Mouse (Mus musculus) limb, embryonic 10.5 days (tissue): Measurements from ENCODE around the gene Mreg. TPM values are rescaled to one million over a fixed set of nuclear protein-coding genes. Genes with fewer than 3 reads are reported as not detected.

Experiments
- DNase-seq: peaks from one replicate; pipeline ENCODE4 v3.0.0-alpha.2; 2017; ENCODE audit warnings: low spot score
- H3K27ac ChIP-seq: fragments of 300-500 bp; sonication (generic); 2 replicates; pipeline ENCODE4 v1.5.1; 2016; ENCODE audit warnings: mild to moderate bottlenecking
- H3K27me3 ChIP-seq: fragments of 300-500 bp; sonication (generic); 2 replicates; pipeline ENCODE4 v1.6.1; 2016; ENCODE audit warnings: low read depth, mild to moderate bottlenecking; ENCODE audit not compliant: poor library complexity, severe bottlenecking
- H3K36me3 ChIP-seq: fragments of 300-500 bp; sonication (generic); 2 replicates; pipeline ENCODE4 v1.6.1; 2016; ENCODE audit warnings: mild to moderate bottlenecking, moderate library complexity
- H3K4me1 ChIP-seq: fragments of 300-500 bp; sonication (generic); 2 replicates; pipeline ENCODE4 v1.6.1; 2016
- H3K4me3 ChIP-seq: fragments of 300-500 bp; sonication (generic); 2 replicates; pipeline ENCODE4 v1.5.1; 2016; ENCODE audit warnings: mild to moderate bottlenecking, moderate library complexity
- H3K9me3 ChIP-seq: fragments of 300-500 bp; sonication (generic); replicated peaks from 2 replicates; pipeline ENCODE4 v1.6.1; 2016; ENCODE audit warnings: mild to moderate bottlenecking
- WGBS: fragments of 180-500 bp; shearing (Covaris S2); methylation state at CpG from one replicate; pipeline ENCODE4 v1.1.7; 2016; 5-methylcytosine and 5-hydroxymethylcytosine counted together
- polyA plus RNA-seq: library from polyadenylated mRNA; unstranded; fragments of >200 nt; fragmentation: Nextera tagmentation; extraction: Ambion mirVana; gene quantifications from 2 replicates; pipeline ENCODE4 v1.2.1, GENCODE M21; 2016

Mreg gene
- polyA plus RNA-seq, 1 experiment from 2014 or later = 4.4 TPM

- no peaks in the 10 kb centered on the region for H3K36me3 ChIP-seq
- WGBS = 95% methylated on average over 3 of the region's 3 CpGs
- H3K27me3 ChIP-seq = no peaks in the 10 kb centered on the region
- H3K4me1 ChIP-seq = peaks cover 15% of the 10 kb centered on the region
- H3K27ac ChIP-seq = no peak overlapping the region
- no peak for DNase-seq
- no peaks in the 10 kb centered on the region for H3K9me3 ChIP-seq
- no peak overlapping the region for H3K4me3 ChIP-seq
Measured at GRCm38 (mm10) chr1:72201126-72201525, 11.0 kb downstream of the Mreg start.

GRCm38 (mm10) chr1:72198142-72198806 lies 13.8 kb downstream of the Mreg start:
- H3K27ac ChIP-seq = peak overlapping the region; percentile 70
- no peak for DNase-seq

GRCm38 (mm10) chr1:72196626-72197359 lies 15.3 kb downstream of the Mreg start:
- H3K36me3 ChIP-seq = no peaks in the 10 kb centered on the region
- no peaks in the 10 kb centered on the region for H3K27me3 ChIP-seq
- H3K4me1 ChIP-seq = peaks cover 19% of the 10 kb centered on the region
- no peak for DNase-seq
- no peak overlapping the region for H3K27ac ChIP-seq
- no peak overlapping the region for H3K4me3 ChIP-seq
- 81% methylated on average over 10 of the region's 10 CpGs for WGBS
- no peaks in the 10 kb centered on the region for H3K9me3 ChIP-seq

More at GRCm38 (mm10) chr1:72198142-72198806, 13.8 kb downstream of the Mreg start:
- Histone ChIP-seq H3K27me3 (no peaks in the 10 kb centered on the region), H3K9me3 (no peaks in the 10 kb centered on the region), H3K4me3 (no peak overlapping the region), H3K4me1 (peaks cover 19% of the 10 kb centered on the region), H3K36me3 (no peaks in the 10 kb centered on the region)
- 61% methylated on average over 10 of the region's 10 CpGs for WGBS

- Histone ChIP-seq H3K9me3 (no peaks in the 10 kb centered on the region), H3K36me3 (no peaks in the 10 kb centered on the region), H3K27me3 (no peaks in the 10 kb centered on the region), H3K27ac (no peak overlapping the region), H3K4me3 (no peak overlapping the region), H3K4me1 (peaks cover 19% of the 10 kb centered on the region)
- no peak for DNase-seq
- 71% methylated on average over 5 of the region's 5 CpGs for WGBS
Measured at GRCm38 (mm10) chr1:72196123-72196522, 16.0 kb downstream of the Mreg start.

- H3K27me3 ChIP-seq = no peaks in the 10 kb centered on the region
- no peaks in the 10 kb centered on the region for H3K9me3 ChIP-seq
- H3K27ac ChIP-seq = no peak overlapping the region
- H3K4me1 ChIP-seq = peaks cover 22% of the 10 kb centered on the region
- DNase-seq = no peak
- H3K4me3 ChIP-seq = no peak overlapping the region
- H3K36me3 ChIP-seq = no peaks in the 10 kb centered on the region
- WGBS = 90% methylated on average over 8 of the region's 8 CpGs
Measured at GRCm38 (mm10) chr1:72191449-72191848, 20.7 kb downstream of the Mreg start.

GRCm38 (mm10) chr1:72188142-72188738 lies 23.9 kb downstream of the Mreg start:
- no peaks in the 10 kb centered on the region for H3K27me3 ChIP-seq
- H3K4me3 ChIP-seq = no peak overlapping the region
- 59% methylated on average over 16 of the region's 16 CpGs for WGBS
- H3K27ac ChIP-seq = no peak overlapping the region
- H3K9me3 ChIP-seq = no peaks in the 10 kb centered on the region
- no peak for DNase-seq
- H3K4me1 ChIP-seq = peaks cover 25% of the 10 kb centered on the region
- no peaks in the 10 kb centered on the region for H3K36me3 ChIP-seq

- H3K4me3 ChIP-seq = no peak overlapping the region
- H3K9me3 ChIP-seq = no peaks in the 10 kb centered on the region
- 74% methylated on average over 10 of the region's 10 CpGs for whole genome bisulfite sequencing
- no peaks in the 10 kb centered on the region for H3K27me3 ChIP-seq
- 0 out of 2 replicates have a peak overlapping the region, but pooled peaks have one; percentile 6 for H3K27ac ChIP-seq
- no peaks in the 10 kb centered on the region for H3K36me3 ChIP-seq
- peaks cover 32% of the 10 kb centered on the region for H3K4me1 ChIP-seq
- DNase-seq = no peak
Measured at GRCm38 (mm10) chr1:72187486-72187885, 24.6 kb downstream of the Mreg start.

- H3K4me1 ChIP-seq = peaks cover 37% of the 10 kb centered on the region
- H3K4me3 ChIP-seq = no peak overlapping the region
- H3K27ac ChIP-seq = no peak overlapping the region
- no peaks in the 10 kb centered on the region for H3K9me3 ChIP-seq
- 79% methylated on average over 5 of the region's 5 CpGs for WGBS
- DNase-seq = no peak
- no peaks in the 10 kb centered on the region for H3K36me3 ChIP-seq
- no peaks in the 10 kb centered on the region for H3K27me3 ChIP-seq
Measured at GRCm38 (mm10) chr1:72186151-72186550, 26.0 kb downstream of the Mreg start.

- peak overlapping the region; percentile 36 for H3K4me3 ChIP-seq
- no peaks in the 10 kb centered on the region for H3K27me3 ChIP-seq
- H3K4me1 ChIP-seq = peaks cover 35% of the 10 kb centered on the region
- WGBS = 66% methylated on average over 6 of the region's 6 CpGs
- no peak for DNase-seq
- H3K36me3 ChIP-seq = no peaks in the 10 kb centered on the region
- peak overlapping the region; percentile 38; the same call in 1 of the 2 replicates for H3K27ac ChIP-seq
- H3K9me3 ChIP-seq = no peaks in the 10 kb centered on the region
Measured at GRCm38 (mm10) chr1:72183554-72183953, 28.6 kb downstream of the Mreg start.

GRCm38 (mm10) chr1:72182930-72183499 lies 29.1 kb downstream of the Mreg start:
- H3K9me3 ChIP-seq = no peaks in the 10 kb centered on the region
- 6% methylated on average over 13 of the region's 13 CpGs for WGBS
- H3K36me3 ChIP-seq = no peaks in the 10 kb centered on the region
- no peaks in the 10 kb centered on the region for H3K27me3 ChIP-seq
- peak overlapping the region; percentile 36 for H3K4me3 ChIP-seq
- peaks cover 29% of the 10 kb centered on the region for H3K4me1 ChIP-seq
- peak; percentile 57 for DNase-seq
- peak overlapping the region; percentile 38; the same call in 1 of the 2 replicates for H3K27ac ChIP-seq

- H3K4me3 ChIP-seq = no peak overlapping the region
- no peaks in the 10 kb centered on the region for H3K36me3 ChIP-seq
- H3K27me3 ChIP-seq = no peaks in the 10 kb centered on the region
- H3K4me1 ChIP-seq = peaks cover 19% of the 10 kb centered on the region
- no peak for DNase-seq
- 91% methylated on average over 7 of the region's 7 CpGs for WGBS
- no peaks in the 10 kb centered on the region for H3K9me3 ChIP-seq
- no peak overlapping the region for H3K27ac ChIP-seq
Measured at GRCm38 (mm10) chr1:72179947-72180346, 32.2 kb downstream of the Mreg start.

- Histone ChIP-seq H3K4me3 (no peak overlapping the region), H3K9me3 (no peaks in the 10 kb centered on the region), H3K4me1 (peaks cover 9% of the 10 kb centered on the region; the same call in 1 of the 2 replicates), H3K27ac (no peak overlapping the region), H3K27me3 (no peaks in the 10 kb centered on the region), H3K36me3 (no peaks in the 10 kb centered on the region)
- 60% methylated on average over 6 of the region's 6 CpGs for WGBS
- DNase-seq = no peak
Measured at GRCm38 (mm10) chr1:72176239-72176638, 35.9 kb downstream of the Mreg start.

GRCm38 (mm10) chr1:72174183-72174582 lies 37.9 kb downstream of the Mreg start:
- no peak for DNase-seq
- H3K9me3 ChIP-seq = no peaks in the 10 kb centered on the region
- H3K4me1 ChIP-seq = peaks cover 15% of the 10 kb centered on the region; the same call in 1 of the 2 replicates
- no peaks in the 10 kb centered on the region for H3K27me3 ChIP-seq
- no peak overlapping the region for H3K4me3 ChIP-seq
- no peaks in the 10 kb centered on the region for H3K36me3 ChIP-seq
- WGBS = 81% methylated on average over 7 of the region's 7 CpGs
- H3K27ac ChIP-seq = no peak overlapping the region
